In the genomic region with DNA sequence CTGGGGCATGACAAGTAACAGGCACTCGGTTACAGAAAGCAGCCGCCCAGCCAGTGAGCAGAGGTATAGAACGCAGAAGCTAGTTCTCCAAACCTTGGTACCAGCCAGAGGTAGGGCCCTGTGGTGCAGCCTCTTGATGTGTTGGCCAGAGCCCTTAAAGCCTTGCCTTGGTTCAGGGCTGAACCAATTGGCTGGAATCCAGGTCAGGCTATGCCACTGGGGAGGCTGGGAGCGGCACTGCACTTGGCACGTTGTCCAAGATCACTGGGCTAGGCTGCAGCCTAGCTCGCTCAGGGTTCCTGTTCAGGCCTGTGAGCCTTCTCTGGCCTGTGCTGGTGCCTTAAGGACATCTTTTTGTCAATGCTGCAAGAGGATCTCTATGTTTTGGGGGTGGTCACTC, we compare ENCODE assay signal across 11 mouse cellular contexts. TPM values are rescaled to one million over a fixed set of nuclear protein-coding genes. Genes with fewer than 3 reads are reported as not detected.
DNase-seq lines count a peak whose midpoint lies in the region; ATAC-seq lines count a peak whose summit lies in the region.
"Had no signal": no experiment of that assay in that cellular context is flagged by ENCODE, and none has a peak within 500 bp of the region (broad histone marks: within the 10 kb centered on the region; RNA-seq: fewer than 3 reads in every experiment).

No protein-coding gene starts in this region.

- peaks cover 59% of the 10 kb centered on the region for H3K4me1 ChIP-seq in kidney, embryonic 15.5 days
- peaks cover 17% of the 10 kb centered on the region for H3K4me1 ChIP-seq in hindbrain, embryonic 16.5 days (ENCODE audit: control insufficient read depth, insufficient read depth, low read depth, low read length)
- peaks cover 52% of the 10 kb centered on the region for H3K4me1 ChIP-seq in lung, embryonic 16.5 days (replicated peaks; ENCODE audit: control insufficient read depth, insufficient read depth, low read length)

- H3K9ac ChIP-seq in kidney, embryonic 15.5 days: no peak overlapping the region
- H3K9ac ChIP-seq in hindbrain, embryonic 16.5 days (ENCODE audit: low read depth, low read length): no peak overlapping the region
- H3K9ac ChIP-seq in lung, embryonic 16.5 days (ENCODE audit: low read length): peak overlapping the region; percentile 49
- H3K9ac ChIP-seq: liver, embryonic 13.5 days had no signal

- H3K4me2 ChIP-seq in kidney, embryonic 15.5 days: no peak overlapping the region
- H3K4me2 ChIP-seq in hindbrain, embryonic 16.5 days (ENCODE audit: low read length): no peak overlapping the region
- no peak overlapping the region for H3K4me2 ChIP-seq in lung, embryonic 16.5 days (ENCODE audit: low read depth, low read length)
- H3K4me2 ChIP-seq: liver, embryonic 13.5 days had no signal

- no peaks in the 10 kb centered on the region for H3K36me3 ChIP-seq in kidney, embryonic 15.5 days
- no peaks in the 10 kb centered on the region for H3K36me3 ChIP-seq in hindbrain, embryonic 16.5 days (ENCODE audit: control insufficient read depth, insufficient read depth, low read length)
- H3K36me3 ChIP-seq in lung, embryonic 16.5 days (ENCODE audit: control insufficient read depth, insufficient read depth, low read length): no peaks in the 10 kb centered on the region
- H3K36me3 ChIP-seq: liver, embryonic 13.5 days had no signal

- 70% methylated on average over 6 of the region's 6 CpGs for WGBS in kidney, embryonic 15.5 days
- 62% methylated on average over 6 of the region's 6 CpGs for WGBS in hindbrain, embryonic 16.5 days
- 51% methylated on average over 6 of the region's 6 CpGs for WGBS in lung, embryonic 16.5 days

- H3K27me3 ChIP-seq in kidney, embryonic 15.5 days: no peaks in the 10 kb centered on the region
- no peaks in the 10 kb centered on the region for H3K27me3 ChIP-seq in hindbrain, embryonic 16.5 days (replicated peaks; ENCODE audit: control insufficient read depth, insufficient read depth, low read length)
- no peaks in the 10 kb centered on the region for H3K27me3 ChIP-seq in lung, embryonic 16.5 days (ENCODE audit: control insufficient read depth, insufficient read depth, low read depth, low read length)
- H3K27me3 ChIP-seq: liver, embryonic 13.5 days had no signal

- DNase-seq in kidney, adult 11 months: peak; percentile 74
- peak; percentile 92 for DNase-seq in adrenal gland, postnatal 14 days
- DNase-seq in gastrocnemius, adult 18-20 months (ENCODE audit: low spot score): peak; percentile 52
- DNase-seq in urinary bladder, postnatal 25 days (ENCODE audit: low spot score): peak; percentile 49
- no peak for DNase-seq in T-cell, adult 2 months (ENCODE audit: low spot score)
- DNase-seq: liver, embryonic 13.5 days had no signal

- H3K4me3 ChIP-seq in kidney, embryonic 15.5 days (replicated peaks): no peak overlapping the region
- no peak overlapping the region for H3K4me3 ChIP-seq in hindbrain, embryonic 16.5 days (ENCODE audit: low read length)
- H3K4me3 ChIP-seq in lung, embryonic 16.5 days (ENCODE audit: low read length): no peak overlapping the region
- H3K4me3 ChIP-seq: liver, embryonic 13.5 days had no signal

- no peak for ATAC-seq in kidney, embryonic 15.5 days (replicated peaks; ENCODE audit: low FRiP score)
- ATAC-seq in hindbrain, embryonic 16.5 days: peak; percentile 55; the same call in 1 of the 2 replicates
- peak; percentile 32 for ATAC-seq in lung, embryonic 16.5 days (ENCODE audit: low read depth)

- H3K27ac ChIP-seq in kidney, embryonic 15.5 days: no peak overlapping the region
- H3K27ac ChIP-seq in hindbrain, embryonic 16.5 days (ENCODE audit: low read depth, low read length): no peak overlapping the region
- H3K27ac ChIP-seq in lung, embryonic 16.5 days (ENCODE audit: low read length): peak overlapping the region; percentile 95
- H3K27ac ChIP-seq: liver, embryonic 13.5 days had no signal

- no peaks in the 10 kb centered on the region for H3K9me3 ChIP-seq in kidney, embryonic 15.5 days (replicated peaks)
- H3K9me3 ChIP-seq in hindbrain, embryonic 16.5 days (ENCODE audit: control insufficient read depth, low read length): no peaks in the 10 kb centered on the region
- H3K9me3 ChIP-seq in lung, embryonic 16.5 days (ENCODE audit: control insufficient read depth, low read length): no peaks in the 10 kb centered on the region
- H3K9me3 ChIP-seq: liver, embryonic 13.5 days had no signal

RNA-seq across cellular contexts. Expression of a gene that starts 34.6 kb away (rescaled TPM):
- polyA plus RNA-seq in kidney, embryonic 15.5 days (2015; fragmentation: Nextera tagmentation; extraction: Ambion mirVana): not detected in 2 replicates
- total RNA-seq in adrenal gland, postnatal 14 days (2021): not detected in 2 replicates
- total RNA-seq in gastrocnemius, adult 18-20 months (2021): not detected
- polyA plus RNA-seq in hindbrain, embryonic 16.5 days (2015; fragmentation: Nextera tagmentation; extraction: Ambion mirVana): 0.23 and 0.31 TPM in 2 replicates
- polyA plus RNA-seq in lung, embryonic 16.5 days (2015; fragmentation: Nextera tagmentation; extraction: Ambion mirVana): 3.5 and 7.7 TPM in 2 replicates
- polyA plus RNA-seq: embryonic facial prominence, embryonic 11.5 days; liver, embryonic 13.5 days; small intestine, adult 2 months had no signal
